Comparison of ENCODE assay signal across 8 mouse cellular contexts in the genomic region with DNA sequence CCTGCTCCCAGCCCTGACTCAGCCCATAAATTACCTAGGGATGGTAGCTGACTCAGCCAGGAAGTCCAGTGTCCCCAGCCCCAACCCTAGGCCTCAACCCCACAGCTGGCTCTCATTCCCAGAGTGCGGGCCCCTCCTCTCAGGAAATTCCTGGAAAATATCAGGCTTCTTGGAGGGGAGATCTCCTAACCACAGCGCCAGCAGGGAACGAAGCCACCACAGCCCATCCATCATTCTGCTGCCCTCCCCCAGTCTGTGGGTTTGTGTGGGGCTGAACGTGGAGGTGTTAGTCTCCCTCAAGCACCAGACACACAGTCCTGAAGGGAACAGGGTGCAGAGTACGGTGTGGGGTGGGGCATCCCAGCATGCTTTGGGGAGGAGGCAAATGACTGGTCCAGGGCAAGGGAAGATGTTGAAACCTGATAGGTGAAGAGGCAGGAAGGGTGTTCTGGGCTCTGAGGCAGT.
DNase-seq lines count a peak whose midpoint lies in the region; ATAC-seq and TF ChIP-seq lines count a peak whose summit lies in the region.

No protein-coding gene starts in this region.

- TF ChIP-seq CTCF in Patski (IDR thresholded peaks at IDR 0.05) = no peak
- TF ChIP-seq CTCF in stomach, postnatal 0 days (IDR thresholded peaks at IDR 0.05; ENCODE audit: low read depth) = no peak

- no peaks in the 10 kb centered on the region for H3K27me3 ChIP-seq in Patski
- H3K27me3 ChIP-seq in hindbrain, embryonic 12.5 days = no peaks in the 10 kb centered on the region
- H3K27me3 ChIP-seq in liver, embryonic 11.5 days (replicated peaks; ENCODE audit: control insufficient read depth, insufficient read depth, low read length) = no peaks in the 10 kb centered on the region; the same call in 1 of the 2 replicates
- H3K27me3 ChIP-seq in stomach, postnatal 0 days (ENCODE audit: control insufficient read depth, insufficient read depth, low read length) = no peaks in the 10 kb centered on the region

- ATAC-seq in Patski = peak; percentile 84
- ATAC-seq in hindbrain, embryonic 12.5 days (ENCODE audit: low FRiP score) = peak; percentile 52; the same call in 1 of the 2 replicates
- peak; percentile 41 for ATAC-seq in liver, embryonic 11.5 days (replicated peaks; ENCODE audit: low FRiP score)
- ATAC-seq in stomach, postnatal 0 days (ENCODE audit: low FRiP score, low TSS enrichment) = peak; percentile 85

- in situ Hi-C loops in Patski (cut with MboI; ENCODE audit: low pct_unique_long_range_greater_than_20kb) = no loop called here

- TF ChIP-seq EP300 in stomach, postnatal 0 days (optimal IDR thresholded peaks at IDR 0.05) = no peak

- CTCF ChIA-PET in Patski (lab: Charles Lee) = no interaction called here

- WGBS in hindbrain, embryonic 12.5 days = 48% methylated on average over 5 of the region's 5 CpGs
- 22% methylated on average over 5 of the region's 5 CpGs for WGBS in liver, embryonic 11.5 days
- 10% methylated on average over 5 of the region's 5 CpGs for WGBS in stomach, postnatal 0 days

- H3K4me1 ChIP-seq in hindbrain, embryonic 12.5 days = peaks cover 16% of the 10 kb centered on the region
- peaks cover 8% of the 10 kb centered on the region for H3K4me1 ChIP-seq in liver, embryonic 11.5 days (replicated peaks; ENCODE audit: control insufficient read depth, insufficient read depth, low read length)
- H3K4me1 ChIP-seq in stomach, postnatal 0 days (replicated peaks; ENCODE audit: control insufficient read depth, insufficient read depth) = peaks cover 6% of the 10 kb centered on the region; the same call in 1 of the 2 replicates

- DNase-seq in 3134 (ENCODE audit: extremely low read depth, insufficient read length, low spot score) = peak; percentile 89
- peak; percentile 37 for DNase-seq in Patski (ENCODE audit: low read depth, low spot score)
- no peak for DNase-seq in liver, embryonic 11.5 days (ENCODE audit: low spot score)
- peak; percentile 58 for DNase-seq in stomach, postnatal 0 days (ENCODE audit: low spot score)
- no peak for DNase-seq in layer of hippocampus, adult 8-10 months (ENCODE audit: low spot score in 2 of 2)
- no peak for DNase-seq in left cerebral cortex, adult 11 months (ENCODE audit: low spot score)
- DNase-seq in frontal cortex, postnatal 10 days (ENCODE audit: low spot score in 2 of 2) = no peak

- POLR2A ChIA-PET in Patski (lab: Charles Lee) = no interaction called here

- 0 out of 2 replicates have a peak overlapping the region, but pooled peaks have one; percentile 17 for H3K27ac ChIP-seq in hindbrain, embryonic 12.5 days
- H3K27ac ChIP-seq in liver, embryonic 11.5 days (ENCODE audit: low read depth, low read length) = no peak overlapping the region
- peak overlapping the region; percentile 73; the same call in 1 of the 2 replicates for H3K27ac ChIP-seq in stomach, postnatal 0 days (replicated peaks)

- H3K4me2 ChIP-seq in hindbrain, embryonic 12.5 days (replicated peaks) = no peak overlapping the region
- no peak overlapping the region for H3K4me2 ChIP-seq in liver, embryonic 11.5 days
- H3K4me2 ChIP-seq in stomach, postnatal 0 days (replicated peaks; ENCODE audit: low read depth) = no peak overlapping the region

- no peaks in the 10 kb centered on the region for H3K36me3 ChIP-seq in hindbrain, embryonic 12.5 days
- H3K36me3 ChIP-seq in liver, embryonic 11.5 days (ENCODE audit: control insufficient read depth, insufficient read depth, low read length) = no peaks in the 10 kb centered on the region
- no peaks in the 10 kb centered on the region for H3K36me3 ChIP-seq in stomach, postnatal 0 days (ENCODE audit: control insufficient read depth, insufficient read depth, low read length)

- no peak overlapping the region for H3K9ac ChIP-seq in hindbrain, embryonic 12.5 days
- H3K9ac ChIP-seq in liver, embryonic 11.5 days (ENCODE audit: low read depth, low read length) = no peak overlapping the region
- H3K9ac ChIP-seq in stomach, postnatal 0 days (ENCODE audit: low read length) = no peak overlapping the region

- no peak overlapping the region for H3K4me3 ChIP-seq in hindbrain, embryonic 12.5 days
- no peak overlapping the region for H3K4me3 ChIP-seq in liver, embryonic 11.5 days (ENCODE audit: low read depth, low read length)
- no peak overlapping the region for H3K4me3 ChIP-seq in stomach, postnatal 0 days (ENCODE audit: low read depth, low read length)

- H3K9me3 ChIP-seq in hindbrain, embryonic 12.5 days (replicated peaks) = no peaks in the 10 kb centered on the region; the same call in 1 of the 2 replicates
- H3K9me3 ChIP-seq in liver, embryonic 11.5 days (ENCODE audit: control insufficient read depth, low read length) = peaks cover 7% of the 10 kb centered on the region
- H3K9me3 ChIP-seq in stomach, postnatal 0 days (ENCODE audit: control insufficient read depth, low read length) = no peaks in the 10 kb centered on the region

Comparison
In these comparisons a context has a peak if more than half of its experiments do, and no peak if none do; other contexts are left out.
1. DNase-seq: peak in 3134 (single experiment), Patski (single experiment) and stomach, postnatal 0 days (single experiment); none in liver, embryonic 11.5 days (single experiment), layer of hippocampus, adult 8-10 months (0 of 2), left cerebral cortex, adult 11 months (single experiment) and frontal cortex, postnatal 10 days (0 of 2).
2. Peak in every context shown above with its lines, with median percentiles within 50 percentile points of each other: ATAC-seq.